Mouse (Mus musculus): Measurements from ENCODE around the gene Trpc1.

Gene Trpc1

GRCm38 (mm10) chr9:95696581-95696980, 53.6 kb downstream of the Trpc1 start:
- no peak for DNase-seq (ENCODE audit: low spot score)

GRCm38 (mm10) chr9:95695023-95695422, 55.2 kb downstream of the Trpc1 start:
- DNase-seq (ENCODE audit: low spot score), result no peak

- no peak for DNase-seq (ENCODE audit: low spot score)
Observed at GRCm38 (mm10) chr9:95694526-95694925, 55.6 kb downstream of the Trpc1 start.

- DNase-seq (ENCODE audit: low spot score), result no peak
Observed at GRCm38 (mm10) chr9:95693528-95694100, 56.6 kb downstream of the Trpc1 start.

GRCm38 (mm10) chr9:95692823-95693222, 57.4 kb downstream of the Trpc1 start:
- DNase-seq (ENCODE audit: low spot score), result no peak

- DNase-seq (ENCODE audit: low spot score), result no peak
Observed at GRCm38 (mm10) chr9:95688064-95688463, 62.1 kb downstream of the Trpc1 start.

- DNase-seq (ENCODE audit: low spot score), result no peak
Observed at GRCm38 (mm10) chr9:95685660-95686440, 64.3 kb downstream of the Trpc1 start.

- no peak for DNase-seq (ENCODE audit: low spot score)
Observed at GRCm38 (mm10) chr9:95680691-95681090, 69.5 kb downstream of the Trpc1 start.

- no peak for DNase-seq (ENCODE audit: low spot score)
Observed at GRCm38 (mm10) chr9:95679966-95680365, 70.2 kb downstream of the Trpc1 start.

GRCm38 (mm10) chr9:95676021-95676420, 74.2 kb downstream of the Trpc1 start:
- DNase-seq (ENCODE audit: low spot score), result no peak

- DNase-seq (ENCODE audit: low spot score), result no peak
Observed at GRCm38 (mm10) chr9:95675064-95675699, 75.0 kb downstream of the Trpc1 start.

GRCm38 (mm10) chr9:95672760-95673159, 77.4 kb downstream of the Trpc1 start:
- DNase-seq (ENCODE audit: low spot score), result no peak

GRCm38 (mm10) chr9:95672331-95672730, 77.8 kb downstream of the Trpc1 start:
- DNase-seq (ENCODE audit: low spot score), result no peak

- DNase-seq (ENCODE audit: low spot score), result no peak
Observed at GRCm38 (mm10) chr9:95668306-95668705, 81.9 kb downstream of the Trpc1 start.

- DNase-seq (ENCODE audit: low spot score), result no peak
Observed at GRCm38 (mm10) chr9:95667836-95668235, 82.3 kb downstream of the Trpc1 start.

- no peak for DNase-seq (ENCODE audit: low spot score)
Observed at GRCm38 (mm10) chr9:95665835-95666234, 84.3 kb downstream of the Trpc1 start.

- no peak for DNase-seq (ENCODE audit: low spot score)
Observed at GRCm38 (mm10) chr9:95664290-95664989, 85.7 kb downstream of the Trpc1 start.

- DNase-seq (ENCODE audit: low spot score), result no peak
Observed at GRCm38 (mm10) chr9:95657941-95658340, 92.2 kb downstream of the Trpc1 start.

All from MN1 (cell line).